Mouse (Mus musculus) CD4-positive helper T cell, adult 2 months (primary cell): ENCODE measurements around the gene Lmod1.

ENCODE experiments used
- DNase-seq: peaks from one replicate; pipeline ENCODE4 v3.0.0-alpha.2; 2012; ENCODE audit warnings: low read depth, missing footprints, low spot score

The Lmod1 gene

GRCm38 (mm10) chr1:135410967-135411366 lies 86.4 kb downstream of the Lmod1 start:
- no peak for DNase-seq

- DNase-seq = no peak
Observed at GRCm38 (mm10) chr1:135412130-135412529, 87.5 kb downstream of the Lmod1 start.

- DNase-seq = no peak
Observed at GRCm38 (mm10) chr1:135413996-135414395, 89.4 kb downstream of the Lmod1 start.
